Mouse (Mus musculus): ENCODE data around the gene Oxsr1. TPM values are rescaled to one million over a fixed set of nuclear protein-coding genes. Genes with fewer than 3 reads are reported as not detected.
"Not testable (repeated sequence)": the region's sequence is repeated elsewhere in the genome, so short reads cannot be mapped to it uniquely, and the experiment has no call there.

The Oxsr1 gene
- polyA plus RNA-seq, 1 experiment = 16.3 TPM

DNA sequence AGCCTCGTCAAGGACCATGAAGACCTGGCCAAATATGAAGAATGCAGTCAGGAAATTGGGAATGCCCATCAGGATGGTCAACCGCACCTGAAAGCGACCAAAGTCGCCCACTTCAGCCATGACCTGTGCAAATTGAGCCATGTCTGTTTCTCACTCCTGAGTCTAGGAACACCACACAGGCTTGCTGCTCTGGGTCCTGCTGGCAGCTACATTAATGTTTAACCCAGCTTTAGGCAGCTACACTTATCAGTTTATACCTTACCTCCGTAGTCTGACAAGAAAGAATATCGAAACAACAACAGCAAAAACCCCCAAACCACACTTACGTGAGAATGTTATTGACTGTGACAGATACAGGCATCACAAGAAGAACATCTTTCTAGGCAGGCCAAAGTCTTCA is 90.7 kb downstream of the Oxsr1 start:
- H3K4me1 ChIP-seq (ENCODE audit: control insufficient read depth, insufficient read depth, low read length) = 0 out of 2 replicates have a peak, but pooled peaks cover 4% of the 10 kb centered on the region
- no peak for DNase-seq
- WGBS = 64% methylated on average over 7 of the region's 7 CpGs
- H3K27me3 ChIP-seq (replicated peaks; ENCODE audit: control insufficient read depth, insufficient read depth, low read length) = no peaks in the 10 kb centered on the region
- no peak for TF ChIP-seq CTCF (conservative IDR thresholded peaks at IDR 0.05; ENCODE audit: insufficient read depth, insufficient read length, low read depth, low read length)
- TF ChIP-seq POLR2A (IDR thresholded peaks at IDR 0.05; ENCODE audit: low read depth, low read length) = no peak
- H3K36me3 ChIP-seq (ENCODE audit: control insufficient read depth, insufficient read depth, low read length) = no peaks in the 10 kb centered on the region
- no peak overlapping the region for H3K4me3 ChIP-seq (ENCODE audit: insufficient read depth, low read depth, low read length)
- no peak overlapping the region for H3K27ac ChIP-seq (ENCODE audit: insufficient read depth, low read depth, low read length)

DNA sequence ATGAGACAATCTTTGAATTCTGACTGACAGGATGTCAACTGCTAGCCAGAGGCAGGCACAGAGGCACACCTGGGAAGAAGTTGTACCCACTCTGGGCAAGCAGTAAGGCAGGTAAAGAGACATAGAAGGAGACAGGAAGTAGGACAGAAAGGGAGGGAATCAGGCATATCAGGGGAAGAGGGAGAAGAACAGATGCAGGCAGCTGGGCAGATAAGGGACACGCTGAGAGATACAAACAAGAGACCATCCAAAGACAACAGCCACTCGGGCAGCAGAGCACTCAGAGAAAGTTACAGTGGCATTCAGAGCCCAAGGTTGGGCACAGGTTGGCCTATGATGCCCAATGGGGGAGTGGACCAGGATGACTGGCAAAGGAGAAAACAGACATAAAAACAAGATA is 91.4 kb downstream of the Oxsr1 start:
- H3K36me3 ChIP-seq (ENCODE audit: control insufficient read depth, insufficient read depth, low read length) = no peaks in the 10 kb centered on the region
- no peak for TF ChIP-seq CTCF (conservative IDR thresholded peaks at IDR 0.05; ENCODE audit: insufficient read depth, insufficient read length, low read depth, low read length)
- no peak for TF ChIP-seq POLR2A (IDR thresholded peaks at IDR 0.05; ENCODE audit: low read depth, low read length)
- WGBS = 92% methylated on average over 2 of the region's 2 CpGs
- 0 out of 2 replicates have a peak, but pooled peaks cover 4% of the 10 kb centered on the region for H3K4me1 ChIP-seq (ENCODE audit: control insufficient read depth, insufficient read depth, low read length)
- no peaks in the 10 kb centered on the region for H3K27me3 ChIP-seq (replicated peaks; ENCODE audit: control insufficient read depth, insufficient read depth, low read length)
- H3K4me3 ChIP-seq (ENCODE audit: insufficient read depth, low read depth, low read length) = no peak overlapping the region
- no peak overlapping the region for H3K27ac ChIP-seq (ENCODE audit: insufficient read depth, low read depth, low read length)
- no peak for DNase-seq

DNA sequence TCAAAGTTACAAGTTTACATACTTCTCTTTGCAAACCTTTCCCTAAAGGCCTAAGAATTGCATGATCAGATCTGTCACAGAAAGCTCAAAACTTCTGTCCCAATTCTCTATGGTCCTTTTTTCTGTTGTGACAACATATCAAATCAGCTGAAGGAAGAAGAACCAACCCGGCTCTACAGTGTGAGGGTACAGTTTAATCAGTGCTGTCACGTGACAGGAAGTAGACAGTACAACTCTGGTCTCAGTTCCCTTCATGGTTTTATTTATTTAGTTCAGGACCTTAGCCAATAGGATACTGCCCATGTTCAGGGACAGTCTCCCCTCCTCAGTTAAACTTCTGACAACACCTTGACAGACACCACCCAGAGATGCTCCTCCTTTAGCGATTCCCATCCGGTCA is 102.0 kb downstream of the Oxsr1 start:
- H3K27ac ChIP-seq (ENCODE audit: insufficient read depth, low read depth, low read length) = no peak overlapping the region
- WGBS = 76% methylated on average over 4 of the region's 4 CpGs

DNA sequence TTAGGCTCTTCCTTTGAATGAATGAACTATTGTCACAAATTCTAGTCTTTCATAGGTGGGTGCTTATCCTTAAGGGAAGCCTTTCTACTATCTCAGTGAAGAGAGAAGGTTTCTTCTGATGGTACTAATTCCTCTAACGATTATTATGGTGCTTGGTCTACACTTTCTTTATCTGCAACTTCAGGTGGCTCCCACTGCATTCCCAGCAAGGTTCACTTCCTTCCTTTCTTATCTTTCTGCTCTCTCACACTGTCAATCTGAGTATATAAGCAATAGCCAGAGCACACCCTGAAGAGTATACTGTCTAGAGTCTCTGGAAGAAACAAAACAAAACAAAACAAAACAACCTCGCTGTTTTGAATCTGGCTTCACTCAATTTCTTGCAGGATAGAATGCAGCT is 102.6 kb downstream of the Oxsr1 start:
- peaks cover 3% of the 10 kb centered on the region; the same call in 1 of the 2 replicates for H3K4me1 ChIP-seq (ENCODE audit: control insufficient read depth, insufficient read depth, low read length)
- H3K36me3 ChIP-seq (ENCODE audit: control insufficient read depth, insufficient read depth, low read length) = no peaks in the 10 kb centered on the region
- no peaks in the 10 kb centered on the region for H3K27me3 ChIP-seq (replicated peaks; ENCODE audit: control insufficient read depth, insufficient read depth, low read length)
- H3K4me3 ChIP-seq (ENCODE audit: insufficient read depth, low read depth, low read length) = no peak overlapping the region
- no peak for TF ChIP-seq POLR2A (IDR thresholded peaks at IDR 0.05; ENCODE audit: low read depth, low read length)
- no peak for DNase-seq
- 76% methylated on average over 2 of the region's 2 CpGs for WGBS
- no peak overlapping the region for H3K27ac ChIP-seq (ENCODE audit: insufficient read depth, low read depth, low read length)

More for the DNA sequence above, 102.0 kb downstream of the Oxsr1 start:
- Histone ChIP-seq H3K27me3 (replicated peaks; ENCODE audit: control insufficient read depth, insufficient read depth, low read length) (no peaks in the 10 kb centered on the region), H3K4me3 (ENCODE audit: insufficient read depth, low read depth, low read length) (no peak overlapping the region), H3K4me1 (ENCODE audit: control insufficient read depth, insufficient read depth, low read length) (peaks cover 3% of the 10 kb centered on the region; the same call in 1 of the 2 replicates), H3K36me3 (ENCODE audit: control insufficient read depth, insufficient read depth, low read length) (no peaks in the 10 kb centered on the region)
- TF ChIP-seq CTCF (conservative IDR thresholded peaks at IDR 0.05; ENCODE audit: insufficient read depth, insufficient read length, low read depth, low read length) (no peak), POLR2A (IDR thresholded peaks at IDR 0.05; ENCODE audit: low read depth, low read length) (no peak)
- no peak for DNase-seq

DNA sequence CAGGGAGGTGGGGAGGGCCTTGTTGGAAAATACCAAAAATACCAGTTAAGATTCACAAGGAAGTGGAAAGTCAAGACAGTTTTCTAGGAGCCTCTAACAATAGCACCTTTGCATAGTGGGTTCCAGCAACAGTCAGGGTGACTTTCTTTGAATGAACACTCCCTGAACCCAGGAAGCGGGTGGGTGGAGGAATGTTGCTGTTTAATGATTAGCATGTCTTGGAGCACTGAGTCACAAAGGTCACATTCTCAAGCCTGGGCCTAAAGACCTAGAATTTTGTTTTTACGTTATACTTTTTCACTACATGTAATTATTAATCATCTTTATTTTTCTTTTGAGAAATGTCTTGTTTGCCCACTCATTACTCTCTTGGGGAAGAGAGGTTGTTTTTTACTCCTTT is 106.9 kb downstream of the Oxsr1 start:
- DNase-seq = peak; percentile 89
- 31% methylated on average over 2 of the region's 2 CpGs for WGBS
- not testable (repeated sequence) for H3K4me1 ChIP-seq (ENCODE audit: control insufficient read depth, insufficient read depth, low read length); H3K4me3 ChIP-seq (ENCODE audit: insufficient read depth, low read depth, low read length); H3K36me3 ChIP-seq (ENCODE audit: control insufficient read depth, insufficient read depth, low read length); H3K27me3 ChIP-seq (replicated peaks; ENCODE audit: control insufficient read depth, insufficient read depth, low read length)
- H3K27ac ChIP-seq (ENCODE audit: insufficient read depth, low read depth, low read length) = peak overlapping the region; percentile 86

DNA sequence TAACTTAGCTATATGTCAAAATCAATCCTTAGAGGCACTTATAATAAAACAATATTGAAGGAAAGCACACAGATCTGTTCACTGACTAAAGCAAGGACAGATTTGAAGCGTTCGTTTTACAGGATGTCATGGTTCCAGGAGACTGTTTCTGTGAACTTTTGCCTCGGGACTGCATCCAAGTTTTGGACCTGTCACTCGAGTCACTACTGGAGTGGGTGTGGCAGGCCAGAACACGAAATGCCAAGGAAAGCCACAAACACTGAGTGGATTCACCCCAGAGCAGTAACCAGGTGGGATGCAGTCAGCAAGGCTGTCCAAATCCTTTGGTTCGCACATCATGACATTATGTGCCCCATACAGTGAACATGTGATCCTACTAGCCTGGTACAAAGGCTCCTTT is 107.6 kb downstream of the Oxsr1 start:
- no peaks in the 10 kb centered on the region for H3K27me3 ChIP-seq (replicated peaks; ENCODE audit: control insufficient read depth, insufficient read depth, low read length)
- H3K4me3 ChIP-seq (ENCODE audit: insufficient read depth, low read depth, low read length) = no peak overlapping the region
- H3K36me3 ChIP-seq (ENCODE audit: control insufficient read depth, insufficient read depth, low read length) = no peaks in the 10 kb centered on the region
- WGBS = 54% methylated on average over 6 of the region's 6 CpGs
- peak overlapping the region; percentile 83 for H3K27ac ChIP-seq (ENCODE audit: insufficient read depth, low read depth, low read length)
- DNase-seq = peak; percentile 81
- no peak for TF ChIP-seq CTCF (conservative IDR thresholded peaks at IDR 0.05; ENCODE audit: insufficient read depth, insufficient read length, low read depth, low read length)
- no peak for TF ChIP-seq POLR2A (IDR thresholded peaks at IDR 0.05; ENCODE audit: low read depth, low read length)
- peaks cover 3% of the 10 kb centered on the region; the same call in 1 of the 2 replicates for H3K4me1 ChIP-seq (ENCODE audit: control insufficient read depth, insufficient read depth, low read length)

DNA sequence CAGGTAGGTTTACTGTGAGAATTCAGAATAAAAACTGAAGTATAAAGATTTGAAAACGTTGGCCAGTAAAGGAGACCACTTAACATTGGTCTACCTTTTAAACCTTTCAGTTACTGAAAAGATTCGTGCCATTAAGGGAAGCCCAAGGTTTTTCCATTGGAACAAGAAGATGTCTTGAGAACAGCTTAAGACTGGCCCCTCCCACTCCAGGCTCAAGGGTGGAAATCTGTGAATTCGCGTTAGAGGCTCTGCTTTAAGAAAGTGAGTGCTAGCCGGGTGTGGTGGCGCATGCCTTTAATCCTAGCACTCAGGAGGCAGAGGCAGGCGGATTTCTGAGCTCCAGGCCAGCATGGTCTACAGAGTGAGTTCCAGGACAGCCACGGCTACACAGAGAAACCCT is 109.2 kb downstream of the Oxsr1 start:
- H3K4me1 ChIP-seq (ENCODE audit: control insufficient read depth, insufficient read depth, low read length) = peaks cover 3% of the 10 kb centered on the region; the same call in 1 of the 2 replicates
- H3K36me3 ChIP-seq (ENCODE audit: control insufficient read depth, insufficient read depth, low read length) = no peaks in the 10 kb centered on the region
- H3K4me3 ChIP-seq (ENCODE audit: insufficient read depth, low read depth, low read length) = no peak overlapping the region
- 76% methylated on average over 8 of the region's 8 CpGs for WGBS
- no peak overlapping the region for H3K27ac ChIP-seq (ENCODE audit: insufficient read depth, low read depth, low read length)
- TF ChIP-seq CTCF (conservative IDR thresholded peaks at IDR 0.05; ENCODE audit: insufficient read depth, insufficient read length, low read depth, low read length) (no peak), POLR2A (IDR thresholded peaks at IDR 0.05; ENCODE audit: low read depth, low read length) (no peak)
- no peak for DNase-seq
- H3K27me3 ChIP-seq (replicated peaks; ENCODE audit: control insufficient read depth, insufficient read depth, low read length) = no peaks in the 10 kb centered on the region

DNA sequence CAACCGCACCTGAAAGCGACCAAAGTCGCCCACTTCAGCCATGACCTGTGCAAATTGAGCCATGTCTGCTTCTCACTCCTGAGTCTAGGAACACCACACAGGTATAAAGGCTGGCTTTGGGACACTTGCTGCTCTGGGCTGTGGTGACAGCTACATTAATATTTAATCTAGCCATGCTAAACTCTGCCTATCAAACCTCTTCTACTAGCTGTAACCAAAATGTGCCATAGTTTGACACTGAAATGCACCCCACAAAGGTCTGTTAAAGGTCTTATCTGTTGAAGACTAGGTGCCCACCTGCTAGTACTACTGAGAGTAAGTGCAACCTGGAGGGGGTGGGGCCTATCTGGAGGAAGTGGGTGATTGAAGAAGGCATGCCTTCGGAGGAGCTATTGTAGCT is 113.2 kb downstream of the Oxsr1 start, which contains the start of gene Slc22a13:
TSS of gene Slc22a13 (minus strand) at position 101 of the 400 bp plus-strand sequence.
- H3K27ac ChIP-seq (ENCODE audit: insufficient read depth, low read depth, low read length) = no peak within 1 kb of the TSS
- TF ChIP-seq POLR2A (IDR thresholded peaks at IDR 0.05; ENCODE audit: low read depth, low read length) = no peak
- TF ChIP-seq CTCF (conservative IDR thresholded peaks at IDR 0.05; ENCODE audit: insufficient read depth, insufficient read length, low read depth, low read length) = no peak
- H3K4me1 ChIP-seq (ENCODE audit: control insufficient read depth, insufficient read depth, low read length) = peaks cover 13% of the 10 kb centered on the region
- WGBS = 83% methylated on average over 4 of the region's 4 CpGs
- no peaks in the 10 kb centered on the region for H3K27me3 ChIP-seq (replicated peaks; ENCODE audit: control insufficient read depth, insufficient read depth, low read length)
- no peaks in the 10 kb centered on the region for H3K36me3 ChIP-seq (ENCODE audit: control insufficient read depth, insufficient read depth, low read length)
- DNase-seq = peak; percentile 35
- H3K4me3 ChIP-seq (ENCODE audit: insufficient read depth, low read depth, low read length) = peak within 1 kb of the TSS; percentile 13; the same call in 1 of the 2 replicates
